In genomic region chr14:62721625-62722024, GRCm38 (mm10) we compare ENCODE assay signal across 25 mouse cellular contexts. TPM values are rescaled to one million over a fixed set of nuclear protein-coding genes. Genes with fewer than 3 reads are reported as not detected.
"Had no signal": no experiment of that assay in that cellular context is flagged by ENCODE, and none has a peak within 500 bp of the region (broad histone marks: within the 10 kb centered on the region; RNA-seq: fewer than 3 reads in every experiment).

No protein-coding gene starts in this region.

- DNase-seq: kidney, postnatal 36 days; lung, embryonic 14.5 days; lung, postnatal 10 days; lung, postnatal 4 days; midbrain, embryonic 14.5 days; right cerebral cortex, adult 18-20 months; right cerebral cortex, postnatal 25 days; thymus, adult 18-20 months; thymus, postnatal 14 days had no signal

- H3K36me3 ChIP-seq: limb, embryonic 15.5 days; neural tube, embryonic 15.5 days had no signal

- H3K9ac ChIP-seq: limb, embryonic 15.5 days; liver, embryonic 12.5 days; lung, embryonic 14.5 days; neural tube, embryonic 15.5 days had no signal

- H3K27ac ChIP-seq: kidney, postnatal 0 days; limb, embryonic 15.5 days; liver, embryonic 12.5 days; midbrain, embryonic 10.5 days had no signal

- H3K4me1 ChIP-seq: limb, embryonic 15.5 days; midbrain, embryonic 10.5 days; neural tube, embryonic 15.5 days had no signal

- H3K27me3 ChIP-seq: limb, embryonic 15.5 days; liver, embryonic 12.5 days; neural tube, embryonic 15.5 days had no signal

- ATAC-seq: liver, embryonic 12.5 days had no signal

- H3K4me2 ChIP-seq: limb, embryonic 15.5 days; liver, embryonic 12.5 days; lung, embryonic 14.5 days; neural tube, embryonic 15.5 days had no signal

- H3K4me3 ChIP-seq: limb, embryonic 15.5 days; liver, embryonic 12.5 days; midbrain, embryonic 10.5 days; myocyte; neural tube, embryonic 15.5 days had no signal

- H3K9me3 ChIP-seq: limb, embryonic 15.5 days; liver, embryonic 12.5 days; midbrain, embryonic 10.5 days; neural tube, embryonic 15.5 days had no signal

RNA-seq across cellular contexts. Expression of gene Serpine3, which starts 58.2 kb away (rescaled TPM):
- total RNA-seq: layer of hippocampus, adult 18-20 months; layer of hippocampus, postnatal 14 days; left cerebral cortex, adult 18-20 months; left cerebral cortex, postnatal 25 days; megakaryocyte, adult 5-6 weeks had no signal
- polyA plus RNA-seq: kidney, postnatal 0 days; limb, embryonic 11.5 days; limb, embryonic 15.5 days; liver, embryonic 12.5 days; liver, embryonic 16.5 days; lung, embryonic 14.5 days; midbrain, embryonic 10.5 days; midbrain, embryonic 14.5 days; myocyte; neural tube, embryonic 11.5 days; neural tube, embryonic 15.5 days; small intestine, adult 2 months; stomach, embryonic 16.5 days had no signal
